Mouse (Mus musculus) liver, postnatal 0 days (tissue): Measurements from ENCODE around the gene Zfp750. TPM values are rescaled to one million over a fixed set of nuclear protein-coding genes. Genes with fewer than 3 reads are reported as not detected.

ENCODE experiments used
- ATAC-seq: fragments of 200-750 bp; cut with Nextera tagmentation; 2 replicates; pipeline ENCODE4 v1.8.0; 2017; ENCODE audit warnings: mild to moderate bottlenecking, moderate library complexity
- DNase-seq: peaks from one replicate; pipeline ENCODE4 v3.0.0-alpha.2; 2016
- H3K27ac ChIP-seq: fragments of 300-500 bp; sonication (generic); 2 replicates; pipeline ENCODE4 v1.5.1; 2014; ENCODE audit warnings: antibody characterized with exemption, moderate library complexity, mild to moderate bottlenecking, low read depth
- H3K27me3 ChIP-seq: fragments of 300-500 bp; sonication (generic); 2 replicates; pipeline ENCODE4 v1.6.1; 2014; ENCODE audit warnings: low read length, control low read depth, mixed read lengths; ENCODE audit not compliant: insufficient read depth
- H3K36me3 ChIP-seq: fragments of 300-500 bp; sonication (generic); replicated peaks from 2 replicates; pipeline ENCODE4 v1.6.1; 2014; ENCODE audit warnings: mild to moderate bottlenecking, control low read depth, low read length, moderate library complexity, mixed read lengths; ENCODE audit not compliant: insufficient read depth
- H3K4me1 ChIP-seq: fragments of 300-500 bp; sonication (generic); 2 replicates; pipeline ENCODE4 v1.6.1; 2014; ENCODE audit warnings: antibody characterized with exemption, mild to moderate bottlenecking, control low read depth; ENCODE audit not compliant: insufficient read depth
- H3K4me2 ChIP-seq: fragments of 300-500 bp; sonication (generic); 2 replicates; pipeline ENCODE4 v1.6.1; 2014; ENCODE audit warnings: low read depth, mild to moderate bottlenecking, low read length, moderate library complexity, mixed read lengths
- H3K4me3 ChIP-seq: fragments of 300-500 bp; sonication (generic); 2 replicates; pipeline ENCODE4 v1.5.1; 2014; ENCODE audit warnings: low read depth, low read length
- H3K9ac ChIP-seq: fragments of 300-500 bp; sonication (generic); replicated peaks from 2 replicates; pipeline ENCODE4 v1.6.1; 2014; ENCODE audit warnings: mild to moderate bottlenecking, moderate library complexity
- H3K9me3 ChIP-seq: fragments of 300-500 bp; sonication (generic); 2 replicates; pipeline ENCODE4 v1.6.1; 2016; ENCODE audit warnings: mild to moderate bottlenecking, control low read depth, low read length, mixed read lengths
- CTCF ChIP-seq: sonication (generic); IDR thresholded peaks from 2 replicates; pipeline ENCODE4 v1.5.1; 2016; ENCODE audit warnings: antibody characterized with exemption, low read depth
- EP300 ChIP-seq: IDR thresholded peaks from 2 replicates; pipeline ENCODE4 v1.6.1; 2016; ENCODE audit warnings: antibody characterized with exemption, low read depth, mild to moderate bottlenecking
- WGBS: fragments of 180-500 bp; shearing (Covaris S2); extraction: QIAGEN DNeasy Blood & Tissue Kit; methylation state at CpG from one replicate; pipeline ENCODE4 v1.1.7; 2014; ENCODE audit not compliant: insufficient replicate concordance; 5-methylcytosine and 5-hydroxymethylcytosine counted together
- polyA plus RNA-seq: library from polyadenylated mRNA; unstranded; fragments of >200 nt; fragmentation: Nextera tagmentation; extraction: Ambion mirVana; gene quantifications from 2 replicates; pipeline ENCODE4 v1.2.1, GENCODE M21; 2015

The Zfp750 gene
- polyA plus RNA-seq, 1 experiment from 2014 or later: 2.5 TPM

GRCm38 (mm10) chr11:121549843-121550647 is 30.9 kb upstream of the Zfp750 start:
- Histone ChIP-seq H3K27me3 (no peaks in the 10 kb centered on the region), H3K4me1 (peaks cover 52% of the 10 kb centered on the region), H3K4me2 (peak overlapping the region; percentile 46; the same call in 1 of the 2 replicates), H3K27ac (peak overlapping the region; percentile 79), H3K4me3 (no peak overlapping the region), H3K9ac (no peak overlapping the region), H3K9me3 (no peaks in the 10 kb centered on the region), H3K36me3 (no peaks in the 10 kb centered on the region)
- DNase-seq (no peak), ATAC-seq (no peak)
- TF ChIP-seq EP300 (no peak), CTCF (no peak)
- 78% methylated on average over 17 of the region's 17 CpGs for WGBS

GRCm38 (mm10) chr11:121548996-121549842 is 30.1 kb upstream of the Zfp750 start:
- TF ChIP-seq EP300: peak; percentile 79
- TF ChIP-seq CTCF: no peak
- no peaks in the 10 kb centered on the region for H3K27me3 ChIP-seq
- no peaks in the 10 kb centered on the region for H3K9me3 ChIP-seq
- peak; percentile 75 for ATAC-seq
- no peak overlapping the region for H3K4me3 ChIP-seq
- DNase-seq: peak; percentile 21
- 51% methylated on average over 12 of the region's 12 CpGs for WGBS
- H3K9ac ChIP-seq: no peak overlapping the region
- peak overlapping the region; percentile 79 for H3K27ac ChIP-seq
- H3K4me2 ChIP-seq: peak overlapping the region; percentile 46; the same call in 1 of the 2 replicates
- H3K36me3 ChIP-seq: no peaks in the 10 kb centered on the region
- H3K4me1 ChIP-seq: peaks cover 58% of the 10 kb centered on the region

- peak; percentile 92 for TF ChIP-seq EP300
- no peak for TF ChIP-seq CTCF
- Histone ChIP-seq H3K27ac (peak overlapping the region; percentile 79), H3K4me1 (peaks cover 67% of the 10 kb centered on the region), H3K36me3 (no peaks in the 10 kb centered on the region), H3K9me3 (no peaks in the 10 kb centered on the region), H3K4me2 (peak overlapping the region; percentile 3; the same call in 1 of the 2 replicates), H3K27me3 (no peaks in the 10 kb centered on the region), H3K9ac (peak overlapping the region; percentile 44; the same call in 1 of the 2 replicates), H3K4me3 (no peak overlapping the region)
- DNase-seq (peak; percentile 64), ATAC-seq (peak; percentile 73)
- WGBS: 57% methylated on average over 4 of the region's 4 CpGs
Observed at GRCm38 (mm10) chr11:121547925-121548324, 28.8 kb upstream of the Zfp750 start.

- H3K27ac ChIP-seq: peak overlapping the region; percentile 79
- no peak for TF ChIP-seq EP300
- no peak for TF ChIP-seq CTCF
- peaks cover 70% of the 10 kb centered on the region for H3K4me1 ChIP-seq
- 0 out of 2 replicates have a peak overlapping the region, but pooled peaks have one; percentile 27 for H3K4me2 ChIP-seq
- DNase-seq (no peak), ATAC-seq (peak; percentile 43)
- no peaks in the 10 kb centered on the region for H3K27me3 ChIP-seq
- no peak overlapping the region for H3K4me3 ChIP-seq
- 0 out of 2 replicates have a peak overlapping the region, but pooled peaks have one; percentile 44 for H3K9ac ChIP-seq
- no peaks in the 10 kb centered on the region for H3K9me3 ChIP-seq
- 54% methylated on average over 5 of the region's 5 CpGs for WGBS
- H3K36me3 ChIP-seq: 0 out of 2 replicates have a peak, but pooled peaks cover under 1% of the 10 kb centered on the region
Observed at GRCm38 (mm10) chr11:121547234-121547633, 28.1 kb upstream of the Zfp750 start.

- no peak overlapping the region for H3K9ac ChIP-seq
- WGBS: 70% methylated on average over 3 of the region's 3 CpGs
- H3K4me1 ChIP-seq: peaks cover 63% of the 10 kb centered on the region
Observed at GRCm38 (mm10) chr11:121545398-121546034, 26.4 kb upstream of the Zfp750 start.

More at GRCm38 (mm10) chr11:121545398-121546034, 26.4 kb upstream of the Zfp750 start:
- TF ChIP-seq CTCF (no peak), EP300 (no peak)
- Histone ChIP-seq H3K27ac (peak overlapping the region; percentile 76; the same call in 1 of the 2 replicates), H3K36me3 (peaks cover 14% of the 10 kb centered on the region; the same call in 1 of the 2 replicates), H3K27me3 (no peaks in the 10 kb centered on the region), H3K9me3 (no peaks in the 10 kb centered on the region), H3K4me3 (no peak overlapping the region), H3K4me2 (no peak overlapping the region)
- ATAC-seq (no peak), DNase-seq (no peak)
